8 mouse cellular contexts compared by ENCODE assay signal in the genomic region with DNA sequence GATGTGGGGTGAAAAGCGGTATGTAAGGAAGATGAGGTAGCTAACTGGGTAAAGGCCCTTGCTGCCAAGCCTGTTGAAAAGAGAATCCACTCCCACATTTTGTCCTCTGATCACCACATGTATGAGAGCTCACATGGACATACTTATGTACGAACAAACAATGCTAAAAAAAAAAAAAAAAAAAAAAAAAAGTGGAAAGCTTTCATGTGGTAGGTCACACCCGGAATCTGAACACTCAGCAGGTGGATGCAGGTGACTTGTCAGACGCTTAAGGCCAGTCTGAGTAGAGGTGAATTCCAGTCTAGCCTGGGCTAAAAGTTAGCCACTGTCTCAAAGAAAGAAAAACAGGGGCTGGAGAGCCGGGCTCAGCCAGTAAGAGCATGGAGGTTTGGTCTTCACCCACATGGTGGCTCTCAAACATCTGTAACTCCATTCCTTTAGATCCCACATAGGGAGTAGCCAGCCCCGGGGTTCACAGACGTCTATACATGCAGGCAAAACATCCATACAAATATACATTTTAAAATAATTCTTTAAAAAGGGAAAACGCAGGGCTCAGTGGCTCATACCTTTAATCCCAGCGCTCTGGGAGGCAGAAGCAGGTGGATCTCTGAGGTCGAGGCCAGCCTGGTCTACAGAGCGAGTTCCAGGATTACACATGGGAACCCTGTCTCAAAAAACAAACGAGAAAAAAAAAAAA. TPM values are rescaled to one million over a fixed set of nuclear protein-coding genes. Genes with fewer than 3 reads are reported as not detected.
DNase-seq lines count a peak whose midpoint lies in the region; ATAC-seq and TF ChIP-seq lines count a peak whose summit lies in the region.

No protein-coding gene starts in this region.

- peaks cover 9% of the 10 kb centered on the region; the same call in 1 of the 2 replicates for H3K4me1 ChIP-seq in kidney, adult 2 months (ENCODE audit: control insufficient read depth, insufficient read depth, low read length)
- H3K4me1 ChIP-seq in hindbrain, embryonic 13.5 days (replicated peaks): peaks cover 14% of the 10 kb centered on the region
- H3K4me1 ChIP-seq in midbrain, embryonic 12.5 days: peaks cover 10% of the 10 kb centered on the region

- peak overlapping the region; percentile 87 for H3K4me2 ChIP-seq in hindbrain, embryonic 13.5 days
- H3K4me2 ChIP-seq in midbrain, embryonic 12.5 days (replicated peaks): peak overlapping the region; percentile 73

- H3K4me3 ChIP-seq in kidney, adult 2 months (ENCODE audit: insufficient read depth, low read depth, low read length): peak overlapping the region; percentile 31; the same call in 1 of the 2 replicates
- peak overlapping the region; percentile 58 for H3K4me3 ChIP-seq in hindbrain, embryonic 13.5 days
- peak overlapping the region; percentile 52; the same call in 1 of the 2 replicates for H3K4me3 ChIP-seq in midbrain, embryonic 12.5 days

- TF ChIP-seq POLR2A in kidney, adult 2 months (IDR thresholded peaks at IDR 0.05; ENCODE audit: low read depth, low read length): no peak

- no peak for TF ChIP-seq CTCF in kidney, adult 2 months (conservative IDR thresholded peaks at IDR 0.05; ENCODE audit: insufficient read depth, insufficient read length, low read depth, low read length)

- H3K9ac ChIP-seq in hindbrain, embryonic 13.5 days: peak overlapping the region; percentile 77; the same call in 1 of the 2 replicates
- 0 out of 2 replicates have a peak overlapping the region, but pooled peaks have one; percentile 20 for H3K9ac ChIP-seq in midbrain, embryonic 12.5 days (replicated peaks)

- no peak for ATAC-seq in hindbrain, embryonic 13.5 days (ENCODE audit: low FRiP score)
- no peak for ATAC-seq in midbrain, embryonic 12.5 days (ENCODE audit: low FRiP score, low read depth)

- no peaks in the 10 kb centered on the region for H3K27me3 ChIP-seq in kidney, adult 2 months (replicated peaks; ENCODE audit: control insufficient read depth, insufficient read depth, low read length)
- H3K27me3 ChIP-seq in hindbrain, embryonic 13.5 days: peaks cover 11% of the 10 kb centered on the region; the same call in 1 of the 2 replicates
- peaks cover 14% of the 10 kb centered on the region; the same call in 1 of the 2 replicates for H3K27me3 ChIP-seq in midbrain, embryonic 12.5 days

- DNase-seq in kidney, adult 2 months: no peak
- DNase-seq in kidney, postnatal 36 days: no peak
- DNase-seq in Muller cell, postnatal 12 days (ENCODE audit: inconsistent ontology term): peak; percentile 26
- no peak for DNase-seq in right cerebral cortex, postnatal 10 days (ENCODE audit: low spot score in 2 of 2)
- no peak for DNase-seq in gastrocnemius, postnatal 36 days
- DNase-seq in right cerebral cortex, adult 2 months (ENCODE audit: low spot score in 2 of 2): no peak

- H3K9me3 ChIP-seq in hindbrain, embryonic 13.5 days: no peaks in the 10 kb centered on the region
- H3K9me3 ChIP-seq in midbrain, embryonic 12.5 days: no peaks in the 10 kb centered on the region

- intact Hi-C loops in gastrocnemius, postnatal 36 days (cut with DNase I): loop anchor here (5.0 kb wide), 2 partner anchors 119 to 139 kb away; a partner anchor contains a TSS

- WGBS in kidney, adult 2 months: 28% methylated on average over 12 of the region's 12 CpGs
- WGBS in hindbrain, embryonic 13.5 days: 43% methylated on average over 12 of the region's 12 CpGs
- 39% methylated on average over 12 of the region's 12 CpGs for WGBS in midbrain, embryonic 12.5 days

- no peaks in the 10 kb centered on the region; the same call in 1 of the 2 replicates for H3K36me3 ChIP-seq in kidney, adult 2 months (ENCODE audit: control insufficient read depth, insufficient read depth, low read length)
- 0 out of 2 replicates have a peak, but pooled peaks cover 1% of the 10 kb centered on the region for H3K36me3 ChIP-seq in hindbrain, embryonic 13.5 days
- no peaks in the 10 kb centered on the region for H3K36me3 ChIP-seq in midbrain, embryonic 12.5 days

- peak overlapping the region; percentile 59 for H3K27ac ChIP-seq in kidney, adult 2 months (ENCODE audit: insufficient read depth, low read depth, low read length)
- H3K27ac ChIP-seq in hindbrain, embryonic 13.5 days: no peak overlapping the region
- H3K27ac ChIP-seq in midbrain, embryonic 12.5 days (replicated peaks): no peak overlapping the region

RNA-seq across cellular contexts. Expression of a gene that starts 5.8 kb away (rescaled TPM):
- 440 and 469 TPM in 2 replicates for polyA plus RNA-seq in kidney, adult 2 months (2012; rRNA removed)
- polyA plus RNA-seq in hindbrain, embryonic 13.5 days (2015; fragmentation: Nextera tagmentation; extraction: Ambion mirVana): 31.3 and 40.2 TPM in 2 replicates
- polyA plus RNA-seq in midbrain, embryonic 12.5 days (2016; fragmentation: Nextera tagmentation; extraction: Ambion mirVana): 26.5 and 29.1 TPM in 2 replicates
- 10 to 100 TPM in 1 of 2 experiments, 1 to 10 TPM in 1; 6.4 to 11.3 TPM for total RNA-seq in gastrocnemius, postnatal 36 days (2021)

RNA-seq across cellular contexts. Expression of a gene that starts 5.9 kb away (rescaled TPM):
- 14.4 and 19.3 TPM in 2 replicates for polyA plus RNA-seq in kidney, adult 2 months (2012; rRNA removed)
- polyA plus RNA-seq in hindbrain, embryonic 13.5 days (2015; fragmentation: Nextera tagmentation; extraction: Ambion mirVana): 78.7 and 82.4 TPM in 2 replicates
- 59.4 and 66.5 TPM in 2 replicates for polyA plus RNA-seq in midbrain, embryonic 12.5 days (2016; fragmentation: Nextera tagmentation; extraction: Ambion mirVana)
- 10 to 100 TPM; 16.0 to 16.4 TPM for total RNA-seq in gastrocnemius, postnatal 36 days (2021)

RNA-seq across cellular contexts. Expression of a gene that starts 20.4 kb away (rescaled TPM):
- 26.0 and 26.5 TPM in 2 replicates for polyA plus RNA-seq in kidney, adult 2 months (2012; rRNA removed)
- 28.9 and 31.9 TPM in 2 replicates for polyA plus RNA-seq in hindbrain, embryonic 13.5 days (2015; fragmentation: Nextera tagmentation; extraction: Ambion mirVana)
- 25.3 and 29.7 TPM in 2 replicates for polyA plus RNA-seq in midbrain, embryonic 12.5 days (2016; fragmentation: Nextera tagmentation; extraction: Ambion mirVana)
- 1 to 10 TPM; 7.3 to 8.0 TPM for total RNA-seq in gastrocnemius, postnatal 36 days (2021)

RNA-seq across cellular contexts. Expression of a gene that starts 49.9 kb away (rescaled TPM):
- polyA plus RNA-seq in kidney, adult 2 months (2012; rRNA removed): 8.0 and 8.7 TPM in 2 replicates
- 52.5 and 52.8 TPM in 2 replicates for polyA plus RNA-seq in hindbrain, embryonic 13.5 days (2015; fragmentation: Nextera tagmentation; extraction: Ambion mirVana)
- polyA plus RNA-seq in midbrain, embryonic 12.5 days (2016; fragmentation: Nextera tagmentation; extraction: Ambion mirVana): 63.1 and 65.9 TPM in 2 replicates
- 1 to 10 TPM; 4.0 to 6.0 TPM for total RNA-seq in gastrocnemius, postnatal 36 days (2021)

Comparison
In these comparisons a context has a peak if more than half of its experiments do, and no peak if none do; other contexts are left out.
1. RNA of a gene that starts 5.8 kb away (polyA plus RNA-seq): 440 to 469 TPM in kidney, adult 2 months; 31.3 to 40.2 TPM in hindbrain, embryonic 13.5 days and 26.5 to 29.1 TPM in midbrain, embryonic 12.5 days; every median in the first group is over 10 times any median in the second.
2. Peak in every context shown above with its lines, with median percentiles within 50 percentile points of each other: H3K4me3 ChIP-seq.